Mouse (Mus musculus) heart, postnatal 14 days (tissue): ENCODE data around the gene Olfr1386. TPM values are rescaled to one million over a fixed set of nuclear protein-coding genes. Genes with fewer than 3 reads are reported as not detected.
"Not testable (repeated sequence)": the region's sequence is repeated elsewhere in the genome, so short reads cannot be mapped to it uniquely, and the experiment has no call there.

Experiments used
- DNase-seq, 2 experiments: peaks; one replicate each; pipeline ENCODE4 v3.0.0; 2021 to 2022
- intact Hi-C: fragments of 180-260 bp; cut with DNase I; formaldehyde crosslinking; loops from one replicate; pipeline ENCODE4 v1.15.1; 2025
- long read RNA-seq, 2 experiments: library from polyadenylated mRNA; stranded (forward); transcript quantifications; one replicate each; pipeline ENCODE4 v2.0.0; 2021
- total RNA-seq, 2 experiments: library from RNA; stranded (reverse); gene quantifications; 2 replicates each; pipeline ENCODE4 v1.2.3; 2021

Olfr1386 gene
- total RNA-seq: not detected
- long read RNA-seq, experiment 1: 0 reads
- long read RNA-seq, experiment 2: 0 reads

GRCm38 (mm10) chr11:49464746-49465145, at the start of gene Olfr1386:
TSS of gene Olfr1386 (plus strand) at chr11:49465046.
- DNase-seq, intact Hi-C loops: not testable (repeated sequence)

GRCm38 (mm10) chr11:49422767-49423166, 42.1 kb upstream of the Olfr1386 start, which contains the start of gene Olfr1389:
TSS of gene Olfr1389 (plus strand) at chr11:49423067.
- no peak for DNase-seq
- intact Hi-C loops: no loop called here

GRCm38 (mm10) chr11:49425257-49425927, 39.5 kb upstream of the Olfr1386 start:
- intact Hi-C loops: no loop called here

GRCm38 (mm10) chr11:49429641-49430040, 35.2 kb upstream of the Olfr1386 start:
- no peak for DNase-seq
- intact Hi-C loops: no loop called here

More at GRCm38 (mm10) chr11:49425257-49425927, 39.5 kb upstream of the Olfr1386 start:
- no peak for DNase-seq

GRCm38 (mm10) chr11:49436411-49436810, 28.4 kb upstream of the Olfr1386 start, which contains the start of gene Olfr1388:
TSS of gene Olfr1388 (plus strand) at chr11:49436624.
- intact Hi-C loops: no loop called here
- DNase-seq: peak; percentile 21 to 44

- intact Hi-C loops: no loop called here
Observed at GRCm38 (mm10) chr11:49455043-49455442, 9.8 kb upstream of the Olfr1386 start, which contains the start of gene Olfr1387. TSS of gene Olfr1387 (plus strand) at chr11:49455343.

GRCm38 (mm10) chr11:49485973-49486372, 21.1 kb downstream of the Olfr1386 start:
- intact Hi-C loops: no loop called here
- DNase-seq: no peak

More at GRCm38 (mm10) chr11:49455043-49455442, 9.8 kb upstream of the Olfr1386 start, which contains the start of gene Olfr1387:
- no peak for DNase-seq

GRCm38 (mm10) chr11:49488770-49489169, 23.9 kb downstream of the Olfr1386 start, which contains the start of gene Olfr1385:
TSS of gene Olfr1385 (plus strand) at chr11:49489070.
- DNase-seq, intact Hi-C loops: not testable (repeated sequence)

GRCm38 (mm10) chr11:49518086-49518485, 53.2 kb downstream of the Olfr1386 start:
- no peak for DNase-seq
- intact Hi-C loops: no loop called here

GRCm38 (mm10) chr11:49519348-49519747, 54.5 kb downstream of the Olfr1386 start, which contains the start of gene Olfr1383:
TSS of gene Olfr1383 (plus strand) at chr11:49519648.
- DNase-seq: no peak
- intact Hi-C loops: no loop called here

Other genes starting within 250 kb of the Olfr1386 start
- 10 to 100 TPM; 59.3 to 68.4 TPM for gene Mgat1, start 220.9 kb upstream of the Olfr1386 start, total RNA-seq
- gene Olfr1393, start 186.7 kb upstream of the Olfr1386 start, total RNA-seq: under 1 TPM; 0.32 to 0.48 TPM
- gene Olfr1392, start 179.8 kb upstream of the Olfr1386 start, total RNA-seq: not detected
- not detected for gene Olfr10, start 160.3 kb upstream of the Olfr1386 start, total RNA-seq
- gene Olfr1391, start 142.3 kb upstream of the Olfr1386 start, total RNA-seq: not detected
- not detected for gene Olfr1390, start 129.9 kb upstream of the Olfr1386 start, total RNA-seq
- not detected for gene Olfr1389, start 42.0 kb upstream of the Olfr1386 start, total RNA-seq
- gene Olfr1388, start 28.4 kb upstream of the Olfr1386 start, total RNA-seq: under 1 TPM in 1 of 2 experiments, not detected in 1; 0.07 TPM
- under 1 TPM in 1 of 2 experiments, not detected in 1; 0.05 TPM for gene Olfr1387, start 9.7 kb upstream of the Olfr1386 start, total RNA-seq
- not detected for gene Olfr1385, start 24.0 kb downstream of the Olfr1386 start, total RNA-seq
- under 1 TPM; 0.22 to 0.26 TPM for gene Olfr1384, start 41.7 kb downstream of the Olfr1386 start, total RNA-seq
- gene Olfr1383, start 54.6 kb downstream of the Olfr1386 start, total RNA-seq: under 1 TPM; 0.41 to 0.63 TPM
- not detected for gene Olfr1382, start 63.2 kb downstream of the Olfr1386 start, total RNA-seq
- gene Olfr1381, start 78.4 kb downstream of the Olfr1386 start, total RNA-seq: not detected
- gene Olfr1380, start 91.8 kb downstream of the Olfr1386 start, total RNA-seq: not detected
- 10 to 100 TPM; 11.1 to 11.6 TPM for gene Flt4, start 144.2 kb downstream of the Olfr1386 start, total RNA-seq
- 10 to 100 TPM in 1 of 2 experiments, not detected in 1; 58.2 TPM for gene Scgb3a1, start 198.6 kb downstream of the Olfr1386 start, total RNA-seq
- 10 to 100 TPM; 33.1 to 39.6 TPM for gene Cnot6, start 247.7 kb downstream of the Olfr1386 start, total RNA-seq